Mouse (Mus musculus) MEL (cell line): ENCODE data around the gene Rgs9.

Source experiments
- CHD2 ChIP-seq: IDR thresholded peaks from 2 replicates; pipeline ENCODE4 v1.6.1; 2011; ENCODE audit warnings: low read length, improper control_type of control experiment
- CTCF ChIP-seq, 3 experiments: IDR thresholded peaks in 2 of 3; conservative IDR thresholded peaks in 1 of 3; 2 replicates each; pipeline ENCODE4 v1.5.1; 2011 to 2012; ENCODE audit warnings: low read length in 3 of 3, low read depth in 2 of 3, mild to moderate bottlenecking in 2 of 3, improper control_type of control experiment in 1 of 3, inconsistent platforms in 1 of 3, mixed read lengths in 1 of 3, moderate library complexity in 1 of 3; ENCODE audit not compliant: control insufficient read depth in 1 of 3, insufficient read depth in 1 of 3, poor library complexity in 1 of 3, severe bottlenecking in 1 of 3
- E2F4 ChIP-seq: IDR thresholded peaks from 2 replicates; pipeline ENCODE4 v1.6.1; 2011; ENCODE audit warnings: low read depth, low read length, improper control_type of control experiment, borderline replicate concordance
- ETS1 ChIP-seq: IDR thresholded peaks from 2 replicates; pipeline ENCODE4 v1.6.1; 2012; ENCODE audit warnings: low read depth, mild to moderate bottlenecking, inconsistent platforms, low read length, improper control_type of control experiment, moderate library complexity
- GATA1 ChIP-seq: IDR thresholded peaks from 2 replicates; pipeline ENCODE4 v1.6.1; 2011; ENCODE audit warnings: low read depth, low read length, improper control_type of control experiment
- HCFC1 ChIP-seq: IDR thresholded peaks from 2 replicates; pipeline ENCODE4 v1.6.1; 2012; ENCODE audit warnings: low read depth, mild to moderate bottlenecking, inconsistent platforms, low read length, improper control_type of control experiment, moderate library complexity
- MXI1 ChIP-seq: IDR thresholded peaks from 2 replicates; pipeline ENCODE4 v1.6.1; 2011; ENCODE audit warnings: mild to moderate bottlenecking, low read depth, low read length, improper control_type of control experiment
- NRF1 ChIP-seq: IDR thresholded peaks from 2 replicates; pipeline ENCODE4 v1.6.1; 2014; ENCODE audit warnings: low read depth, mild to moderate bottlenecking, inconsistent platforms, low read length, improper control_type of control experiment, moderate library complexity; ENCODE audit not compliant: poor library complexity, insufficient read depth, severe bottlenecking
- POLR2A ChIP-seq, 2 experiments: IDR thresholded peaks; 2 replicates each; pipeline ENCODE4 v1.6.1; 2011 to 2012; ENCODE audit warnings: low read length in 2 of 2, mild to moderate bottlenecking in 2 of 2, control low read depth in 1 of 2, improper control_type of control experiment in 1 of 2, low read depth in 1 of 2, moderate library complexity in 1 of 2; ENCODE audit not compliant: control insufficient read depth in 1 of 2, insufficient read depth in 1 of 2, poor library complexity in 1 of 2
- UBTF ChIP-seq: IDR thresholded peaks from 2 replicates; pipeline ENCODE4 v1.6.1; 2012; ENCODE audit warnings: low read depth, mild to moderate bottlenecking, inconsistent platforms, low read length, improper control_type of control experiment, moderate library complexity, borderline replicate concordance; ENCODE audit not compliant: insufficient read depth
- ZKSCAN1 ChIP-seq: IDR thresholded peaks from 2 replicates; pipeline ENCODE4 v1.6.1; 2012; ENCODE audit warnings: low read depth, mild to moderate bottlenecking, inconsistent platforms, low read length, improper control_type of control experiment, moderate library complexity
- ZNF384 ChIP-seq: IDR thresholded peaks from 2 replicates; pipeline ENCODE4 v1.6.1; 2012; ENCODE audit warnings: low read depth, mild to moderate bottlenecking, inconsistent platforms, low read length, improper control_type of control experiment

DNA sequence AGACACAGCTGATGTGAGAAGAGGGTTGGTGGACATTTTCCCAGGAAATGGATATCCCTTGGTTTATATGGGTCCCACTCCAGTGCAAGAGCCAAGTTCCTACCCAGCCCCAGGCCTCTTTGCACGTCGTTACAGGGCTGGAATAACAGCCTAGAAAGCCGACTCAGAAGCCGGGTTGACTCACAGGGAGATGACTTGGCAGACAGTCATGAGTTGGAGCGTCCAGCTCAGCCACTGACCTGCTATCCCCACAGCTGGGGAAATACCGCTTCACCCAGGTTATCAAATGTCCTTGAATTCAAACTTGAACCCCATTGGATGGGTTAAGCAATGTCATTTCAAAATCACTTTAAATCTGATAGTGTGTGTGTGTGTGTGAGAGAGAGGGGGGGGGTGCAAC, 34.8 kb upstream of the Rgs9 start:
- TF ChIP-seq CTCF (IDR thresholded peaks at IDR 0.05 in 2 of 3, conservative IDR thresholded peaks at IDR 0.05 in 1 of 3; ENCODE audit: control insufficient read depth in 1 of 3, insufficient read depth in 1 of 3, low read depth in 2 of 3, low read length in 3 of 3, poor library complexity in 1 of 3, severe bottlenecking in 1 of 3) (no peak), ZNF384 (no peak), POLR2A (IDR thresholded peaks at IDR 0.05; ENCODE audit: control insufficient read depth in 1 of 2, insufficient read depth in 1 of 2, low read depth in 1 of 2, low read length in 2 of 2, poor library complexity in 1 of 2) (no peak), ETS1 (no peak), CHD2 (no peak), HCFC1 (no peak), UBTF (no peak), MXI1 (no peak), NRF1 (no peak), GATA1 (no peak), E2F4 (no peak), ZKSCAN1 (no peak)
